Mouse (Mus musculus) monocyte, adult 2 months (primary cell): Measurements from ENCODE around the gene Clcn3.

Source experiments
- DNase-seq, 2 experiments: peaks; one replicate each; pipeline ENCODE4 v3.0.0; 2022; ENCODE audit warnings: low spot score in 2 of 2, low read depth in 1 of 2

The Clcn3 gene

GRCm38 (mm10) chr8:60870231-60871193 is 112.6 kb downstream of the Clcn3 start:
- DNase-seq, result no peak

- no peak for DNase-seq
Measured at GRCm38 (mm10) chr8:60869761-60870160, 113.3 kb downstream of the Clcn3 start.

- no peak for DNase-seq
Measured at GRCm38 (mm10) chr8:60868236-60868965, 114.7 kb downstream of the Clcn3 start.

- no peak for DNase-seq
Measured at GRCm38 (mm10) chr8:60867468-60868115, 115.5 kb downstream of the Clcn3 start.

- no peak for DNase-seq
Measured at GRCm38 (mm10) chr8:60865504-60866114, 117.5 kb downstream of the Clcn3 start.

GRCm38 (mm10) chr8:60864875-60865274 is 118.2 kb downstream of the Clcn3 start:
- DNase-seq, result no peak

GRCm38 (mm10) chr8:60861783-60862182 is 121.3 kb downstream of the Clcn3 start:
- DNase-seq, result no peak

GRCm38 (mm10) chr8:60860749-60861148 is 122.4 kb downstream of the Clcn3 start:
- no peak for DNase-seq
